Mouse (Mus musculus): Measurements from ENCODE around the gene Tmem114.

GRCm38 (mm10) chr16:8363066-8363465, 61.9 kb downstream of the Tmem114 start:
- TF ChIP-seq CTCF (IDR thresholded peaks at IDR 0.05; ENCODE audit: low read depth) (no peak), EP300 (optimal IDR thresholded peaks at IDR 0.05) (no peak)

Data from stomach, postnatal 0 days (tissue).